Mouse (Mus musculus) MEL (cell line): ENCODE data around the gene Gpx3. TPM values are rescaled to one million over a fixed set of nuclear protein-coding genes. Genes with fewer than 3 reads are reported as not detected.

Experiments
- DNase-seq: peaks from one replicate; pipeline ENCODE4 v3.0.0; 2011; ENCODE audit warnings: low read depth, low spot score
- H3K27ac ChIP-seq: 2 replicates; pipeline ENCODE4 v1.5.1; 2012; ENCODE audit warnings: low read depth, mild to moderate bottlenecking, control low read depth, low read length, moderate library complexity; ENCODE audit not compliant: control insufficient read depth
- H3K27me3 ChIP-seq, 2 experiments: fragments of 150-350 bp in 1 of 2; sonication (generic) in 1 of 2; 2 replicates each; pipeline ENCODE4 v1.6.1; 2012; ENCODE audit warnings: low read length in 2 of 2, mild to moderate bottlenecking in 2 of 2, improper control_type of control experiment in 1 of 2, moderate library complexity in 1 of 2; ENCODE audit not compliant: insufficient read depth in 2 of 2, control insufficient read depth in 1 of 2
- H3K36me3 ChIP-seq, 2 experiments: 2 replicates each; pipeline ENCODE4 v1.6.1; 2012 to 2014; ENCODE audit warnings: low read length in 2 of 2, improper control_type of control experiment in 1 of 2, inconsistent platforms in 1 of 2, mild to moderate bottlenecking in 1 of 2; ENCODE audit not compliant: insufficient read depth in 2 of 2, control insufficient read depth in 1 of 2
- H3K4me1 ChIP-seq, 2 experiments: fragments of 150-350 bp in 1 of 2; sonication (generic) in 1 of 2; 2 replicates each; pipeline ENCODE4 v1.6.1; 2012; ENCODE audit warnings: low read length in 2 of 2, improper control_type of control experiment in 1 of 2, mild to moderate bottlenecking in 1 of 2; ENCODE audit not compliant: insufficient read depth in 2 of 2, control insufficient read depth in 1 of 2
- H3K4me3 ChIP-seq, 2 experiments: fragments of 150-350 bp in 1 of 2; sonication (generic) in 1 of 2; 2 replicates each; pipeline ENCODE4 v1.5.1; 2012; ENCODE audit warnings: low read depth in 2 of 2, low read length in 2 of 2, mild to moderate bottlenecking in 2 of 2, moderate library complexity in 2 of 2, control low read depth in 1 of 2, improper control_type of control experiment in 1 of 2; ENCODE audit not compliant: control insufficient read depth in 1 of 2, insufficient read depth in 1 of 2
- H3K79me2 ChIP-seq: 2 replicates; pipeline ENCODE4 v1.6.1; 2012; ENCODE audit warnings: mild to moderate bottlenecking, low read length, moderate library complexity; ENCODE audit not compliant: control insufficient read depth, poor library complexity, insufficient read depth
- H3K9ac ChIP-seq: 2 replicates; pipeline ENCODE4 v1.6.1; 2012; ENCODE audit warnings: low read depth, mild to moderate bottlenecking, control low read depth, low read length, moderate library complexity; ENCODE audit not compliant: control insufficient read depth, poor library complexity, severe bottlenecking
- H3K9me3 ChIP-seq: fragments of 150-350 bp; sonication (generic); replicated peaks from 2 replicates; pipeline ENCODE4 v1.6.1; 2012; ENCODE audit warnings: mild to moderate bottlenecking, low read length, improper control_type of control experiment, moderate library complexity; ENCODE audit not compliant: insufficient read depth
- CHD1 ChIP-seq: IDR thresholded peaks from 2 replicates; pipeline ENCODE4 v1.6.1; 2012; ENCODE audit warnings: low read depth, mild to moderate bottlenecking, inconsistent platforms, low read length, improper control_type of control experiment
- CHD2 ChIP-seq: IDR thresholded peaks from 2 replicates; pipeline ENCODE4 v1.6.1; 2011; ENCODE audit warnings: low read length, improper control_type of control experiment
- CTCF ChIP-seq, 3 experiments: IDR thresholded peaks in 2 of 3; conservative IDR thresholded peaks in 1 of 3; 2 replicates each; pipeline ENCODE4 v1.5.1; 2011 to 2012; ENCODE audit warnings: low read length in 3 of 3, low read depth in 2 of 3, mild to moderate bottlenecking in 2 of 3, improper control_type of control experiment in 1 of 3, inconsistent platforms in 1 of 3, mixed read lengths in 1 of 3, moderate library complexity in 1 of 3; ENCODE audit not compliant: control insufficient read depth in 1 of 3, insufficient read depth in 1 of 3, poor library complexity in 1 of 3, severe bottlenecking in 1 of 3
- GABPA ChIP-seq: IDR thresholded peaks from 2 replicates; pipeline ENCODE4 v1.6.1; 2012; ENCODE audit warnings: low read depth, mild to moderate bottlenecking, inconsistent platforms, low read length, improper control_type of control experiment, moderate library complexity
- HCFC1 ChIP-seq: IDR thresholded peaks from 2 replicates; pipeline ENCODE4 v1.6.1; 2012; ENCODE audit warnings: low read depth, mild to moderate bottlenecking, inconsistent platforms, low read length, improper control_type of control experiment, moderate library complexity
- MAX ChIP-seq: IDR thresholded peaks from 2 replicates; pipeline ENCODE4 v1.6.1; 2011; ENCODE audit warnings: low read length, improper control_type of control experiment
- MAZ ChIP-seq: IDR thresholded peaks from 2 replicates; pipeline ENCODE4 v1.6.1; 2012; ENCODE audit warnings: low read depth, mild to moderate bottlenecking, inconsistent platforms, low read length, improper control_type of control experiment
- MEF2A ChIP-seq: IDR thresholded peaks from 2 replicates; pipeline ENCODE4 v1.6.1; 2014; ENCODE audit warnings: low read depth, mild to moderate bottlenecking, inconsistent platforms, low read length, improper control_type of control experiment; ENCODE audit not compliant: poor library complexity, insufficient replicate concordance, severe bottlenecking; ENCODE audit errors: extremely low read depth
- MXI1 ChIP-seq: IDR thresholded peaks from 2 replicates; pipeline ENCODE4 v1.6.1; 2011; ENCODE audit warnings: mild to moderate bottlenecking, low read depth, low read length, improper control_type of control experiment
- MYC ChIP-seq: IDR thresholded peaks from 2 replicates; pipeline ENCODE4 v1.6.1; 2011; ENCODE audit warnings: low read depth, mild to moderate bottlenecking, low read length, improper control_type of control experiment, moderate library complexity
- NRF1 ChIP-seq: IDR thresholded peaks from 2 replicates; pipeline ENCODE4 v1.6.1; 2014; ENCODE audit warnings: low read depth, mild to moderate bottlenecking, inconsistent platforms, low read length, improper control_type of control experiment, moderate library complexity; ENCODE audit not compliant: poor library complexity, insufficient read depth, severe bottlenecking
- POLR2A ChIP-seq, 2 experiments: IDR thresholded peaks; 2 replicates each; pipeline ENCODE4 v1.6.1; 2011 to 2012; ENCODE audit warnings: low read length in 2 of 2, mild to moderate bottlenecking in 2 of 2, control low read depth in 1 of 2, improper control_type of control experiment in 1 of 2, low read depth in 1 of 2, moderate library complexity in 1 of 2; ENCODE audit not compliant: control insufficient read depth in 1 of 2, insufficient read depth in 1 of 2, poor library complexity in 1 of 2
- RAD21 ChIP-seq: IDR thresholded peaks from 2 replicates; pipeline ENCODE4 v1.6.1; 2011; ENCODE audit warnings: mild to moderate bottlenecking, low read depth, low read length, improper control_type of control experiment
- SMC3 ChIP-seq: IDR thresholded peaks from 2 replicates; pipeline ENCODE4 v1.6.1; 2011; ENCODE audit warnings: low read depth, low read length, improper control_type of control experiment
- UBTF ChIP-seq: IDR thresholded peaks from 2 replicates; pipeline ENCODE4 v1.6.1; 2012; ENCODE audit warnings: low read depth, mild to moderate bottlenecking, inconsistent platforms, low read length, improper control_type of control experiment, moderate library complexity, borderline replicate concordance; ENCODE audit not compliant: insufficient read depth
- USF1 ChIP-seq: IDR thresholded peaks from 2 replicates; pipeline ENCODE4 v1.6.1; 2014; ENCODE audit warnings: low read depth, mild to moderate bottlenecking, inconsistent platforms, low read length, improper control_type of control experiment, moderate library complexity
- USF2 ChIP-seq, 2 experiments: IDR thresholded peaks; 2 replicates each; pipeline ENCODE4 v1.6.1; 2011 to 2012; ENCODE audit warnings: improper control_type of control experiment in 2 of 2, low read length in 2 of 2, borderline replicate concordance in 1 of 2, inconsistent platforms in 1 of 2, low read depth in 1 of 2, mild to moderate bottlenecking in 1 of 2; ENCODE audit not compliant: insufficient read depth in 1 of 2
- ZC3H11A ChIP-seq: IDR thresholded peaks from 2 replicates; pipeline ENCODE4 v1.6.1; 2012; ENCODE audit warnings: low read depth, mild to moderate bottlenecking, inconsistent platforms, low read length, improper control_type of control experiment
- ZMIZ1 ChIP-seq: IDR thresholded peaks from 2 replicates; pipeline ENCODE4 v1.6.1; 2012; ENCODE audit warnings: low read depth, mild to moderate bottlenecking, inconsistent platforms, low read length, improper control_type of control experiment, moderate library complexity
- polyA plus RNA-seq, 2 experiments: library from polyadenylated mRNA; stranded (reverse) in 1 of 2; unstranded in 1 of 2; fragments of >175 nt in 1 of 2; fragments of >200 nt in 1 of 2; gene quantifications; 2 replicates each; pipeline versions ENCODE4 v1.2.1 to v1.2.4; 2012; ENCODE audit warnings: low replicate concordance in 2 of 2, low read depth in 1 of 2; ENCODE audit not compliant: insufficient read length in 2 of 2, insufficient read depth in 1 of 2, missing spikeins in 1 of 2
- total RNA-seq: library from RNA; depleted of rRNA; stranded (reverse); fragments of 300-350 nt; gene quantifications from 2 replicates; pipeline ENCODE4 v1.2.3, GENCODE M21; 2012

Gpx3 gene
- total and polyA plus RNA-seq, 3 experiments: 0.12 to 0.15 TPM; not detected in 1

GRCm38 (mm10) chr11:54917461-54917860 lies 15.2 kb downstream of the Gpx3 start:
- TF ChIP-seq ZMIZ1: no peak
- no peak for TF ChIP-seq ZC3H11A
- no peak for TF ChIP-seq CHD1
- TF ChIP-seq HCFC1: no peak
- TF ChIP-seq MYC: no peak
- TF ChIP-seq MXI1: no peak
- no peak for DNase-seq
- Histone ChIP-seq H3K9ac (no peak overlapping the region), H3K27ac (no peak overlapping the region), H3K4me3 (no peak overlapping the region), H3K9me3 (no peaks in the 10 kb centered on the region), H3K4me1 (no peaks in the 10 kb centered on the region), H3K79me2 (no peaks in the 10 kb centered on the region), H3K27me3 (no peaks in the 10 kb centered on the region), H3K36me3 (no peaks in the 10 kb centered on the region; a peak in 1 of 4 replicates)

DNA sequence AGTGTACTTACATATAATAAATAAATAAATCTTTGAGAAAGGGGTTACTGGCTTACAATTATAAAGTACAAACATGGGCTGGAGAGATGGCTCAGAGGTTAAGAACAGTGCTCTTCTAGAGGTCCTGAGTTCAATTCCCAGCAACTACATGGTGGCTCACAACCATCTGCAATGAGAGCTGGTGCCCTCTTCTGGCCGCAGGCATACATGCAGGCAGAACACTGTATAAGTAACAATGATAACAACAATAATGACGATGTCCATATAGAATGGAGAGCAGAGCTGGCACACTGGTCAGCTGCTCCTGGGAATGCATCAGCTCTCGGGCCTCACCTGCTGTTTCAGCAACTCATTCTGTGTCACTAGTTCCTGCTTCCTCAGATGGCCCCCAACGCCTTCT lies 16.0 kb downstream of the Gpx3 start:
- TF ChIP-seq CTCF (IDR thresholded peaks at IDR 0.05 in 2 of 3, conservative IDR thresholded peaks at IDR 0.05 in 1 of 3; ENCODE audit: control insufficient read depth in 1 of 3, insufficient read depth in 1 of 3, low read depth in 2 of 3, low read length in 3 of 3, poor library complexity in 1 of 3, severe bottlenecking in 1 of 3) (peak; percentile 73 to 83 (median 77)), SMC3 (peak; percentile 83), ZC3H11A (peak; percentile 57), NRF1 (no peak), RAD21 (peak; percentile 56)
- Histone ChIP-seq H3K4me1 (no peaks in the 10 kb centered on the region), H3K9ac (no peak overlapping the region), H3K4me3 (no peak overlapping the region), H3K36me3 (no peaks in the 10 kb centered on the region; a peak in 1 of 4 replicates), H3K9me3 (no peaks in the 10 kb centered on the region), H3K79me2 (no peaks in the 10 kb centered on the region), H3K27ac (no peak overlapping the region), H3K27me3 (no peaks in the 10 kb centered on the region)
- DNase-seq: peak; percentile 65

DNA sequence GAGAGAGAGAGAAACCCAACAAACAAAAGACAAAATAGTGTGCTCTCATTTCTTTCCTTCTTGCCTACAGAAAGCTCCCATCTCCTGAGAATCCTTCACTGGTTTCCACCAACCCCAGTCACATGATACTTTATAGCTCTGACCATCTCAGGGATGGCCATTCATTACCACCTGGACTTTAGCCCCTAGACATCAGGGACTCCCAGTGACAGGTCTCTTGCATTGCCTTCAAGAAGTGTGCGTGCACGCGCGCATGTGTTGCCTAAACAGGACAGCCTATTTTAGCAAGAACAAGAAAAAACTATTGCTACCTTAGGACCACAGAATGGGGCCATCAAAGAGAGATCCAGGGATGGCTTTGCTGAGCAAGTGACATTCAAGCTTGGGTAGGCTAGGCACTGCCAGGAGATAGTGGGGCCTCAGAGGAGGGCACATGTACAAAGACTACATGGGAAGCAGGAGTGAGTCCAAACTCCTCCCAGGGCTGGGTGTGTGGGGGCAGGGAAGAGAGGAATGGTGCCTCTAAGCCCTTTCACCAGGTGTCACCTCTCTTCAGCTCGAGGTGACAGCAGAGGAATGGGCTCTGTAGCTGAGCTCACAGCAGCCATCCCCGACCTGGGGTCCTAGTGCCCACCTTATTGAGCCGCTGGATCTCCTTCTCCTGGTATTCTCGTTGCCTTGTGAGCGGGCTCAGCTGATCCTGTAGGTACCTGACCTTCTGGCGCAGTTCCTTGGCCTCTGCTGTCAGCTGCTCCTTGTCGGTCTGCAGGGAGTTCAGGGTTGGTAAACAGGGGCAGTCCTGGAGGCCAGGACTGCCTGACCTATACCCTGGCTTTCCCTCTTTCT lies 18.1 kb downstream of the Gpx3 start:
- H3K36me3 ChIP-seq: no peaks in the 10 kb centered on the region
- no peaks in the 10 kb centered on the region for H3K9me3 ChIP-seq
- TF ChIP-seq CHD2 (no peak), MAZ (no peak), MAX (no peak), POLR2A (IDR thresholded peaks at IDR 0.05; ENCODE audit: control insufficient read depth in 1 of 2, insufficient read depth in 1 of 2, low read depth in 1 of 2, low read length in 2 of 2, poor library complexity in 1 of 2) (no peak), MEF2A (no peak), USF1 (no peak), UBTF (no peak), RAD21 (no peak), GABPA (no peak), ZMIZ1 (no peak), USF2 (IDR thresholded peaks at IDR 0.05; ENCODE audit: borderline replicate concordance in 1 of 2, insufficient read depth in 1 of 2, low read depth in 1 of 2, low read length in 2 of 2) (no peak), HCFC1 (no peak)
- TF ChIP-seq, all 39 proteins: peak for 0
- H3K79me2 ChIP-seq: no peaks in the 10 kb centered on the region
- no peak for DNase-seq
- H3K27ac ChIP-seq: no peak overlapping the region
- H3K27me3 ChIP-seq: no peaks in the 10 kb centered on the region
- H3K9ac ChIP-seq: no peak overlapping the region
- H3K4me3 ChIP-seq: no peak overlapping the region
- H3K4me1 ChIP-seq: no peaks in the 10 kb centered on the region
